Mouse (Mus musculus) bone marrow, adult 2 months (tissue): ENCODE results near the gene Hltf.
"Not testable (repeated sequence)": the region's sequence is repeated elsewhere in the genome, so short reads cannot be mapped to it uniquely, and the experiment has no call there.

Experiments used
- CTCF ChIP-seq: fragments of 200-500 bp; IDR thresholded peaks from 2 replicates; pipeline ENCODE4 v1.5.1; 2011; ENCODE audit warnings: low read length, control low read depth; ENCODE audit not compliant: control insufficient read depth, insufficient read depth
- POLR2A ChIP-seq: fragments of 200-500 bp; IDR thresholded peaks from 2 replicates; pipeline ENCODE4 v1.6.1; 2011; ENCODE audit warnings: low read depth, mild to moderate bottlenecking, control low read depth, low read length, borderline replicate concordance; ENCODE audit not compliant: control insufficient read depth

- not testable (repeated sequence) for TF ChIP-seq CTCF, POLR2A
These were observed 16.1 kb upstream of the Hltf start for GRCm38 (mm10) chr3:20041461-20041860.
